Mouse (Mus musculus): ENCODE measurements at regions not wholly inside any gene's neighbourhood (a gene's known extent, or its start where the extent isn't known, plus 50 kb on each side); places are given as distances from the start of the nearest gene placed in this dataset.

GRCm38 (mm10) chr2:160591446-160592180 lies 54.1 kb upstream of the Top1 start:
- TF ChIP-seq CTCF (IDR thresholded peaks at IDR 0.05; ENCODE audit: low read depth) (no peak), EP300 (IDR thresholded peaks at IDR 0.05; ENCODE audit: low read depth) (no peak)

Measured in heart, postnatal 0 days (tissue).